Mouse (Mus musculus) stomach, adult 2 months (tissue): ENCODE results near the gene Gm7929. TPM values are rescaled to one million over a fixed set of nuclear protein-coding genes. Genes with fewer than 3 reads are reported as not detected.

Experiments
- polyA plus RNA-seq: library from polyadenylated mRNA; depleted of rRNA; stranded (reverse); fragments of >200 nt; gene quantifications from 2 replicates; pipeline ENCODE4 v1.2.3, GENCODE M21; 2012; rRNA removed

Gm7929 gene
- not detected in 2 replicates for polyA plus RNA-seq

GRCm38 (mm10) chr14:41750514-41750913 is at the start of gene Gm7929:
Gm7929 (minus strand) TSS chr14:41750614.

GRCm38 (mm10) chr14:41772341-41772740 is 21.9 kb upstream of the Gm7929 start, which contains the start of gene Gm47189:
Gm47189 (minus strand) TSS chr14:41772441.

GRCm38 (mm10) chr14:41701785-41702184 is 48.6 kb downstream of the Gm7929 start, which contains the start of gene Gm8068:
Gm8068 (minus strand) TSS chr14:41701885.

Other genes with a start within 250 kb of the Gm7929 start
- gene Gm7970, start 195.0 kb downstream of the Gm7929 start, polyA plus RNA-seq: not detected in 2 replicates
- not detected in 2 replicates for gene 1700049E17Rik2, start 177.4 kb downstream of the Gm7929 start, polyA plus RNA-seq
- not detected in 2 replicates for gene Gm3072, start 126.0 kb downstream of the Gm7929 start, polyA plus RNA-seq
- not detected in 2 replicates for gene Gm3676, start 104.1 kb downstream of the Gm7929 start, polyA plus RNA-seq
- not detected in 2 replicates for gene Gm8068, start 48.7 kb downstream of the Gm7929 start, polyA plus RNA-seq
- not detected in 2 replicates for gene Gm47189, start 21.8 kb upstream of the Gm7929 start, polyA plus RNA-seq
- gene Gm7980, start 156.7 kb upstream of the Gm7929 start, polyA plus RNA-seq: not detected in 2 replicates
- gene 1700049E17Rik1, start 174.3 kb upstream of the Gm7929 start, polyA plus RNA-seq: not detected in 2 replicates
- gene 1700024B05Rik, start 193.4 kb upstream of the Gm7929 start, polyA plus RNA-seq: not detected in 2 replicates
- gene Gm6401, start 217.3 kb upstream of the Gm7929 start, polyA plus RNA-seq: not detected in 2 replicates
- gene Gm3543, start 232.7 kb upstream of the Gm7929 start, polyA plus RNA-seq: not detected in 2 replicates